Mouse (Mus musculus) spleen, adult 18-20 months (tissue): ENCODE results near the gene Rtn1.

ENCODE experiments used
- DNase-seq, 2 experiments: peaks; one replicate each; pipeline ENCODE4 v3.0.0; 2022; ENCODE audit warnings: mixed read lengths in 2 of 2

Gene Rtn1

GRCm38 (mm10) chr12:72273721-72274414, 135.0 kb downstream of the Rtn1 start:
- DNase-seq = no peak

DNA sequence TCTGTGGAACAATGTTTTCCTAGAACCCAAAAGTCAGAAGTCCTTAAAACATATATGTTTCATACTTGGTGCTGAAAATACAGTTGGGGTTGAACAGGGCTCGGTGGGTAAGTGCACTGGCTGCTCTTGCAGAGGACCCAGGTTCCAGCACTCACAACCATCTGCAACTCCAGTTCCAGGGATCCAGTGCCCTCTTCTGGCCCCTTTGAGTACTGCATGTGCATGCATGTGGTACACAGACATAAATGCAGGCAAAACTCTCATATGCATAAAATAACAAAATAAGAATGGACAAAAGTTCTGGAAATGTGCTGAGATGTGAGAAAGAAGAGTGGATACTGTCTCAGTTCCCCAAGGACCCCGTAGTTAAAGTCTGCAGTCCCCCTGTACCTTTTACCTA, 141.2 kb downstream of the Rtn1 start:
- DNase-seq = peak in 1 of 2 experiments; percentile 11

DNA sequence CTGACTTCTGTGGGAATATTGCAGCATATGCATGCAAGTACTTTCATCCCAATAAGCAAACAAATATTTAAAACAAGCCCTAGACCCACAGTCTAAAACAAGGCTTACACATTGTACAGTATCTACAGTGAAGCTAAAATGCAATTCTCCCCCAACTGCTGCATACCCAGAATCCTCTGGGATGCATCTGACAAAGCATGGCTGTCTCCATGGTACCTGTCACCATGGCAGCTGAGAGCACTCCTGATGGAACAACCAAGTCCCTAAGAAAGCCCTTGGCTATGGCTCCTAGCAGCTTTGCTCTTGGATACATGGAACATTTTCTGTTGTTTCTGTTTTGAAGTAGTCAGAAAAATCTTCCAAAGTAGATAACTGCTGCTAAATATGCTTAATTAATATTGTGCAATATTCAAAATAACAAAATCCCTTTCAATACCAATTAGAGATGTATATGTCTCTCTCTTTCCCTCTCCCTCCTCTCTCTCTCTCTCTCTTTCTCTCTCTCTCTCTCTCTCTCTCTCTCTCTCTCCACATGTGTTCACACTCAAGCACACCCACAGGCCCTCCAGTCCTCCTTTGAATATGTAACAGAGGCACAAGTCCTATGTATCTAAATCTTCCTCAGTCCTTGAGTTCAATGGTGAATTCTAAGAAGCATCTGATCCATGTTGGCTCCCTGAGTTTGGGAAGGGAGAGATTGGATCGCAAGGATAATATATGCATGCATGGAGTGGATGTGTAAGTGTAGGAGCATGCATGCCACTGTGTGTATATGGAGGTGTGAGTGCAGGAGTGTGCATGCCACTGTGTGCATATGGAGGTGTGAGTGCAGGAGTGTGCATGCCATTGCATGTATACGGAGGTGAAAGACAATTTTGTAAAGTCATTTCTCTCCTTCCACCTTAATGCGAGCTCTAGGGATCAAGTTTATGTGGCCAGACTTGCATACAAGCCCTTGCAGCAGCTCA, 143.3 kb downstream of the Rtn1 start:
- no peak for DNase-seq

DNA sequence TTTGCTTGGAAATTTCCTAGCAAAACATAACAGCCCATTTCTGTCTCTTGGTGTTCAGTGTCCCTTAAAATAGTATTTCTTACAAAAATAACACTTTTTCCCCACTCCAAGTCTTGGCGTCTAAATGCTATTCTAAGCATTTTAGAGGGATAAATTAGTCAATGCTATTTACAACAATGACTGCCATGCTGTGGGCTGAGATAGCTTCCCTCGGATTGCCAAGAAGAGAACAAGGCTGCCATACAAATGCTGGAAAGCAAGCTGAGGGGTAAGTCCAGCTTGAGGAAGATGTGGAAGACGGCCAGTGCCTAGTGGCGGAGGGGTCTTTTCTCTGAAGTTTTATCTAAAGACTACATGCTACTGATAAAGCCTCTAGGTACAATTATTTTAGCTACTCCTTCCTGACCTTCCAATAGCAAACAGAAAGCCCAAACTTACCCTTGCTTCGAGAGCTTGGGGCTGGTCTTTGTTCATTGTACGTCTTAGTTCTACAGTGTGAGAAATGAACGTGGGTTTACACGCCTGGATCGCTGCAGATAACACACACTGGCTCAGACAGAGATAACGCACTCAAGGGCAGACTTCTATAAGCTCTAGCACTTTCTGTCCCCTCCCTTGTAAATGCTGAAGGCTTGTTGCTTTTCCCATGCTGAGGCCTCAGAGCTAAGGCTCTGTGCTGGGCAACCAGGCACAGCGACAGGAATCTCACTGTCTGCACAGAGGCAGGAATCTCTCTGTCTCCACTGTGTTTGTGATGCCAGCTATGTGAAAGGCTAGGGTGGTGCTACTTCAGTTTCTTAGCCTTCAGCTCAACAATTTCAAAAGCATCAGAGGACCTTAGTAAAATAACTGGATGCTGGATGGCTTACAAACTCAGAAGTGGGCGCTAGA, 145.4 kb downstream of the Rtn1 start:
- DNase-seq = no peak

- no peak for DNase-seq
These were observed 151.9 kb downstream of the Rtn1 start for GRCm38 (mm10) chr12:72257000-72257399.

DNA sequence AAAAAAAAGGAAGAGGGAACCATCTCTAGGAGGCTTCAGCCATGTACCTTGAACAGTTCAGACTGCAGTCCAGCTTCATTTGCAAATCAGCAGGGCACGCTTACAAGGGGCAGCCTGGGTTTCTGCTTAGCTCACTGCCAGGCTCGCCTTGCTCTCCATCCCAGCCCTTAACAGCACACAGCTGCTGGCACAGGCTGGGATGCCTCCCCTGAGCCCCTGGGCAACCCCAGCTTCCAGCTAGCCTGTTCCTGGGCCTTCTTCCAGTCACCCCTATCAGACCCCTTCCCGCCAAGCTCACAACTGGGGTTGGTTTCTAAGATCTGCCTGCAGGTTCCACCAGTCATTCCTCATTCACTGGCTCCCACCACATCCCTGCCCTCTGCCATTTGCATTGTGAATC, 155.8 kb downstream of the Rtn1 start:
- DNase-seq = no peak

GRCm38 (mm10) chr12:72251890-72252445, 156.9 kb downstream of the Rtn1 start:
- DNase-seq = no peak

DNA sequence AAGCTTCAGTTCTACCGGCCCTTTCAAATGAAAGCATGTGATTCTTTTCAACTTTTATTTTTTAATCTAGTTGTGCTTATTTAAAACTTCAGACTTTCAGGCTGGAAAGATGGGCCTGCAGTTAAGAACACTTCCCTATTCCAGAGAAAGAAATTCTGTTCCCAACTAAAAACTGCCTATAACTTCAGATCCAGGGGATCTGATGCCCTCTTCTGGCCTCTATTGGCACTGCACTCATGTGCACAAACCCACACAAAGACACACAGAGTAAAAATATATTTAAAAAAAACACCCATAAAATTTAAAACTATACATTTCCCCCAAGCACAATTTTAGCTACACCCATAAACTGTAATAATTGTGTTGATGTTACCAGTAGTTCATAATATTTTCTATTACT, 163.9 kb downstream of the Rtn1 start:
- no peak for DNase-seq

DNA sequence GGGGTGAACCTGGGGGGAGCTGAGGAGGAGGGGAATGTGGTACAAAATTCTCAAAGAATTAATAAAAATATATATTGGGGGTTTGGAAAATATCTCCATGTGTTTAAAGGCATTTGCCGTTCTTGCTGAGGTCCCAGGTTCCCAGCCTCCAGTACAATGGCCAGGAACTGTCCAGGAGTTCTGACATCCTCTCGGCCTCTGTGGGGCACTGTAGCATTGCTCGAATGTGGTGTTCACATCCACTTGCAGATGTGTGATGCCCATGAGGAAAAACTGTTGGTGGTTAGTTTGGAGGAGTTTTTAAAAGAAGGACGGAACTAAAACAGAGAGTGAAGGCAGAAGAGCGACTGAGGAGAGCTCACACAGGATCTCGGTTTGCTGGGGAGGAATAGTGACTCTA, 166.0 kb downstream of the Rtn1 start:
- DNase-seq = no peak

DNA sequence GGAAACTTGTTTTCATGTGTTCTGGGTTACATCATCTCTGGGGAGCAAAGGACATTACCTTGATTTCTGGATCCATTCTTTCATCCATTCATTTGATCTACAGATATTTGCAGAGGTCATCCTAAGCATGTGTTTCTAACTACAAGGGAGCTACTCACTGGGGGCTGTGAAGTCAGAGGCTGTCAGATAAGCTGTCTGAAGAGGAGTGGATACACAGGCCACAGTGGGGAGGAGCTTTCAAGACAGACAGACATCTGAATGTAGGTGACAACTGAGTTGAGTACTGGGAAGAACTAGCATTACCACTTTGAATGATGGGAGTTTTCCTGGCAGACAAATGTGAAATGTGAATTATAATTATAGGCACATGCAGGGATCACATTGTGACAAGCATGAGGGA, 168.3 kb downstream of the Rtn1 start:
- DNase-seq = no peak

- DNase-seq = no peak
These were observed 169.5 kb downstream of the Rtn1 start for GRCm38 (mm10) chr12:72239230-72239894.

- DNase-seq = no peak
These were observed 171.6 kb downstream of the Rtn1 start for GRCm38 (mm10) chr12:72237251-72237650.

- no peak for DNase-seq
These were observed 172.3 kb downstream of the Rtn1 start for GRCm38 (mm10) chr12:72236564-72237011.

GRCm38 (mm10) chr12:72235621-72236351, 173.1 kb downstream of the Rtn1 start:
- no peak for DNase-seq

- no peak for DNase-seq
These were observed 173.9 kb downstream of the Rtn1 start for GRCm38 (mm10) chr12:72234966-72235365.

DNA sequence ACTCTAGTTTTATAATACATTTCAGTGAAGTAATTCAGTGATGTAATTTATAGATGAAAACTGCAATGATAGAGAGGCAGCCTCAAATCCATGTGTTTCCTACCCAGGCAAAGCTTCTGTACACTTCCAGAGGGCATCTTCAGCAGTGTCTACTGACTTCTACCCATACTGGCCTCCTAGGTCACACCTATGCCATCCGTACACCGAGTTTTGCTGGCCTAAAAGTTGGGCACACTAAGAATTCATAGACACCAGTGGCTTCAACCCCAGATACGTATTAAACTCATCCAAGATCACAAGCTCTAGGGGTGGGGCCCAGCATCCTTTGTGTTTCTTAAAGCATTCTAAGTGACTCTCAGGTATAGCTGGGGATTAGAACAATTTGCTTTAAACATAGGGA, 174.7 kb downstream of the Rtn1 start:
- no peak for DNase-seq

DNA sequence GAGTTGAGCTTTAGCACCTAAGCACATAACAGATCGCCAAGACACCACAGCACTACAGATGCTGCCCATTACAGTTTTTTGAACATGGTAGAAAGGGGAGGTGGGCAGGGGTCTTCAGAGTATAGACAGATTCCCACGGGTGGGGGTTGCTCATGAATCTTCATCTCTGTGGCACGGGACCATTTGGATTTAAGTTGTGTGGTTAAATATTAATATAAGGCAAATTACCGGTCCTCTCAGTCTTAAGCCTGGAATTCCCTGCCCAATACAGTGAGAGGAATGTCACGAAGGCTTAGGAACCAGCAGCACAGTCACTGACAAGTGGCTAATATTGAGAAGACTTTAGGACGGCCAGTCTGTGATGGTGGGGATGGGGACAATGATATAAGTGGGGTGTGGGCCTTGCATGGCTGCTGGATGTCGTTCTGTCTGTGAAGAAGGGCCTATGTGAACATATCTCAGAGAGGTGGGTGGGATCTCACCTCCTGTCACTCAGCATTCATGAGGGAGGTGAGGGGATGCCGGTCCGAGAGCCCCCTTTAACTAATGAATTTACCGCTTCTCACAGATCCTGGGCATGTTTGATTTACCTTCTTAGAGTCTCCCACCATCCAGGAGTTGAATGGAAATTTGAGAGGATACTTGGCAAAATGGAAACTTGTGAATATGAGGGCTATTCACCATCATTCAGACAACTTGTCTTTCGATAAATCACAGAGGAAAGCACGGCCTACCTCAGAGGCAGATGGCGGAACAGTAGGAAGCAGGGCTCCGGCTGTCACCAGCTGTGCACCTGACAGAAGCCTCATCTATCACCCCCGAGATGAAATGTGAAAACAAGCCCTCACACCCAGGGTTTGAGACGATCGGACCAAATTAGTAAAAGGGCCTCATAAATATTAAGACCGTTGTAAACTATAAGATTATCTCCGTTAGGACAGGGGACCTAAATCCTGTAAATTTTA, 175.7 kb downstream of the Rtn1 start:
- DNase-seq = no peak

DNA sequence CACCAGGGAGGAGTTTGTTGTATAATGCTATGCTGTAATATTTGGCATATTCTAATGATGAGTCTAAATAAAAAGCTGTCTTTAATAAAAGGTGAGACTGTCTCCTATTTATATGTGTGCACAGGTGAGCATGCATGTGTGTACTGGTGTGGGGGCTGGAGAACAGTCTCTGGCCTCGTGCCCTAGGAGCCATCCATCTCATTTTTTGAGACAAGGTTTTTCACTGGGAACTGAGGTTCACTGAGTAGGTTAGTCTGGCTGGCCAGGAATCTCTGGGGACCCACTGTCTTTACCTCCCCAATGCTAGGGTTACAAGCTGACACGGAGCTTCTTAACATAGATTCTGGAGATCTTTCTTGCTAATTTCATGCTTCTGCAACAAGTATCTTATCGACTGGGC, 176.7 kb downstream of the Rtn1 start:
- DNase-seq = no peak

GRCm38 (mm10) chr12:72229451-72230196, 179.2 kb downstream of the Rtn1 start:
- no peak for DNase-seq
